Mouse (Mus musculus): ENCODE measurements at regions not wholly inside any gene's neighbourhood (a gene's known extent, or its start where the extent isn't known, plus 50 kb on each side); places are given as distances from the start of the nearest gene placed in this dataset.

- no peak for DNase-seq (ENCODE audit: low spot score in 2 of 2)
Measured at GRCm38 (mm10) chr13:110895900-110896299, 358.9 kb upstream of the Actbl2 start.

- no peak for DNase-seq (ENCODE audit: low spot score in 2 of 2)
Measured at GRCm38 (mm10) chr13:110897621-110898020, 357.2 kb upstream of the Actbl2 start.

- peak in 1 of 2 experiments; percentile 55 for DNase-seq (ENCODE audit: low spot score in 2 of 2)
Measured at GRCm38 (mm10) chr13:110902994-110903644, 351.7 kb upstream of the Actbl2 start.

- DNase-seq (ENCODE audit: low spot score in 2 of 2): no peak
Measured at GRCm38 (mm10) chr13:110907319-110907955, 347.4 kb upstream of the Actbl2 start.

- DNase-seq (ENCODE audit: low spot score in 2 of 2): no peak
Measured at GRCm38 (mm10) chr13:110911866-110912265, 342.9 kb upstream of the Actbl2 start.

GRCm38 (mm10) chr13:110913177-110913576, 341.6 kb upstream of the Actbl2 start:
- no peak for DNase-seq (ENCODE audit: low spot score in 2 of 2)

GRCm38 (mm10) chr13:110913687-110914086, 341.1 kb upstream of the Actbl2 start:
- DNase-seq (ENCODE audit: low spot score in 2 of 2): peak in 1 of 2 experiments; percentile 12

GRCm38 (mm10) chr13:110915161-110915560, 339.7 kb upstream of the Actbl2 start:
- DNase-seq (ENCODE audit: low spot score in 2 of 2): no peak

GRCm38 (mm10) chr13:110923936-110924335, 330.9 kb upstream of the Actbl2 start:
- DNase-seq (ENCODE audit: low spot score in 2 of 2): no peak

- DNase-seq (ENCODE audit: low spot score in 2 of 2): no peak
Measured at GRCm38 (mm10) chr13:110924897-110925296, 329.9 kb upstream of the Actbl2 start.

- no peak for DNase-seq (ENCODE audit: low spot score in 2 of 2)
Measured at GRCm38 (mm10) chr13:110928143-110928542, 326.7 kb upstream of the Actbl2 start.

- no peak for DNase-seq (ENCODE audit: low spot score in 2 of 2)
Measured at GRCm38 (mm10) chr13:110928894-110929293, 325.9 kb upstream of the Actbl2 start.

- no peak for DNase-seq (ENCODE audit: low spot score in 2 of 2)
Measured at GRCm38 (mm10) chr13:110929579-110929978, 325.2 kb upstream of the Actbl2 start.

- no peak for DNase-seq (ENCODE audit: low spot score in 2 of 2)
Measured at GRCm38 (mm10) chr13:110941587-110941986, 313.2 kb upstream of the Actbl2 start.

GRCm38 (mm10) chr13:110942986-110943644, 311.7 kb upstream of the Actbl2 start:
- DNase-seq (ENCODE audit: low spot score in 2 of 2): no peak

- no peak for DNase-seq (ENCODE audit: low spot score in 2 of 2)
Measured at GRCm38 (mm10) chr13:110944061-110944460, 310.8 kb upstream of the Actbl2 start.

GRCm38 (mm10) chr13:110944683-110945082, 310.1 kb upstream of the Actbl2 start:
- DNase-seq (ENCODE audit: low spot score in 2 of 2): no peak

- DNase-seq (ENCODE audit: low spot score in 2 of 2): no peak
Measured at GRCm38 (mm10) chr13:110960212-110960611, 294.6 kb upstream of the Actbl2 start.

GRCm38 (mm10) chr13:110967109-110967508, 287.7 kb upstream of the Actbl2 start:
- no peak for DNase-seq (ENCODE audit: low spot score in 2 of 2)

- peak in 1 of 2 experiments; percentile 57 for DNase-seq (ENCODE audit: low spot score in 2 of 2)
Measured at GRCm38 (mm10) chr13:110967626-110968506, 286.9 kb upstream of the Actbl2 start.

GRCm38 (mm10) chr13:110968507-110968905, 286.3 kb upstream of the Actbl2 start:
- peak in 1 of 2 experiments; percentile 5 for DNase-seq (ENCODE audit: low spot score in 2 of 2)

- DNase-seq (ENCODE audit: low spot score in 2 of 2): no peak
Measured at GRCm38 (mm10) chr13:110977379-110977778, 277.4 kb upstream of the Actbl2 start.
